Mouse (Mus musculus) fibroblast of lung, adult 2 months (primary cell): ENCODE measurements around the gene Boc.
"Not testable (repeated sequence)": the region's sequence is repeated elsewhere in the genome, so short reads cannot be mapped to it uniquely, and the experiment has no call there.

Experiments used
- DNase-seq: peaks from one replicate; pipeline ENCODE4 v3.0.0-alpha.2; 2011; ENCODE audit warnings: low read depth

The Boc gene

GRCm38 (mm10) chr16:44487194-44487593 is 71.5 kb downstream of the Boc start:
- DNase-seq, result no peak

GRCm38 (mm10) chr16:44486612-44487011 is 72.1 kb downstream of the Boc start:
- no peak for DNase-seq

- no peak for DNase-seq
Observed at GRCm38 (mm10) chr16:44485691-44486090, 73.0 kb downstream of the Boc start.

- DNase-seq, result no peak
Observed at GRCm38 (mm10) chr16:44484831-44485230, 73.9 kb downstream of the Boc start.

- DNase-seq, result peak; percentile 73
Observed at GRCm38 (mm10) chr16:44484079-44484478, 74.6 kb downstream of the Boc start.

- no peak for DNase-seq
Observed at GRCm38 (mm10) chr16:44481599-44482593, 76.8 kb downstream of the Boc start.

- DNase-seq, result no peak
Observed at GRCm38 (mm10) chr16:44480616-44481015, 78.1 kb downstream of the Boc start.

- DNase-seq, result no peak
Observed at GRCm38 (mm10) chr16:44479852-44480251, 78.8 kb downstream of the Boc start.

- DNase-seq, result no peak
Observed at GRCm38 (mm10) chr16:44478767-44479166, 79.9 kb downstream of the Boc start.

- no peak for DNase-seq
Observed at GRCm38 (mm10) chr16:44475682-44476375, 82.9 kb downstream of the Boc start.

- DNase-seq, result no peak
Observed at GRCm38 (mm10) chr16:44475281-44475680, 83.4 kb downstream of the Boc start.

- DNase-seq, result no peak
Observed at GRCm38 (mm10) chr16:44460922-44461321, 97.8 kb downstream of the Boc start.

- no peak for DNase-seq
Observed at GRCm38 (mm10) chr16:44458826-44459225, 99.9 kb downstream of the Boc start.

GRCm38 (mm10) chr16:44457858-44458257 is 100.8 kb downstream of the Boc start:
- DNase-seq, result no peak

- DNase-seq, result not testable (repeated sequence)
Observed at GRCm38 (mm10) chr16:44441913-44442312, 116.8 kb downstream of the Boc start.

- no peak for DNase-seq
Observed at GRCm38 (mm10) chr16:44435481-44435880, 123.2 kb downstream of the Boc start.
